Mouse (Mus musculus) spleen, embryonic (tissue): ENCODE results near the gene Zdhhc7.

Experiments used
- CTCF ChIA-PET: fragments of 350-600 bp; sonication (Branson Sonifier 250); formaldehyde crosslinking; loops from one replicate; lab custom pipeline; 2022; lab: Charles Lee

The Zdhhc7 gene

GRCm38 (mm10) chr8:120114315-120114841 lies 13.1 kb upstream of the Zdhhc7 start:
- CTCF ChIA-PET: interaction anchor here (0.5 kb wide), 1 partner anchor 760 kb away, joined by 4 read pairs; no protein-coding TSS in a partner anchor

GRCm38 (mm10) chr8:120113758-120114255 lies 12.5 kb upstream of the Zdhhc7 start, which contains the start of gene 6430548M08Rik:
Gene 6430548M08Rik, plus strand, starts transcription at chr8:120114152.
- CTCF ChIA-PET: no interaction called here

GRCm38 (mm10) chr8:120113306-120113705 lies 12.0 kb upstream of the Zdhhc7 start:
- CTCF ChIA-PET: no interaction called here

DNA sequence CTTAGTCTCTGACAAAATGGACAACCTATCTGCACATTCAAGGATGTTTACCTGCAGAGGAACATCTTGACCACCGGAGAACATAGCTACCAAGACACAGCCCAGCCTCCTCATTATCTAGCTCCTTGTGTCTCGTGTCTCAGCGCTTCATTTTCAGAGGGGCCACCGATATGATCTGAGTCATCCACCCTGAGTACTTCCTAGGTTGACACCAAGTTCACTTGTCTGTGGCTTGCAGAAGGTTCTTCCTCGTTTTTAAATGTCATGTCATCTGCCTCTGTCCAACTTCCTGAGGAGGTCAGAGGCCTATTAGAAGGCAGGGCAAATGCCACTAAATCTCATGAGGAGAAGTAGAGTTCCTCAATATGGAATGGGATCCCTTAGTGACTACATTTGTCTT lies 11.3 kb upstream of the Zdhhc7 start:
- CTCF ChIA-PET: no interaction called here

DNA sequence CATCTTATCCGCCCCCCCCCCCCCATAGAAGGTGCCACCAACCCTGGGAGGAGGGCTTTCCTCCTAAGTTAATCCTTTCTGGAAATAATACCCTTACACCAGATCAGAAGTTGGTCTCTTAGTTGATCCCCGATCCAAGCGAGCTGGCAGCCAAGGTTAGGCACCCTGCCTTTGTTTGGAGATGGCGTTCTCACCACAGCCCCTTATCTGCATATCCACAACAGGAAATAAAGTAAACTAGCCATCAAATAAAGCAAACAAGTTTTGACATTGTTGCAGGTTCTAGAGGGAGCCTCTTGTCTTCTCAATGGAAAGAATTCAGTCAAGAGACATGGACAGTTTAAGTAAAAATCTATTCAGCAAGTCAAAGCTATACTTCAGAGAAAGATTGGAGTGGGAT lies 10.1 kb upstream of the Zdhhc7 start:
- CTCF ChIA-PET: interaction anchor here (0.6 to 0.7 kb wide), 3 partner anchors 56 to 370 kb away, joined by 3 to 5 read pairs (median 3); no protein-coding TSS in a partner anchor

DNA sequence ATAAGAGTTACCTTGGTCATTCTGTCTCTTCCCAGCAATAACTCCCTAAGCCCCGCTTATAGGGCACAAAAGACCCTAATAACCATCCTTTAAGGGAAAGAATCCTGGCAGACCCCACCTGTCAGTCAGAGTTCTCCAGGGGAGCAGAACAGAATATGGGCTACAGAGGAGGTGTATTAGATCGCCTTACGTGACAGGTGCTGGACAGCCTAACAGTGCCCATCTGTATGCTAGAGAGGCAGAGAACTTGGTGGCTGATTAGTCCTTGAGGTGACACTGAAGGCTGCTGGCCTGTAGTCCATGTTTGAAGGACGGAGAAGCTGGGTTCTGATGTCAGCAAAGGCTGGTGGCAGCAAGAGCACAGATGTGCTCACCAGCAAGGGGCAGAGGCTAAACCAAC lies 9.7 kb upstream of the Zdhhc7 start:
- CTCF ChIA-PET: interaction anchor here (0.6 kb wide), 1 partner anchor 358 kb away, joined by 5 read pairs; no protein-coding TSS in a partner anchor

DNA sequence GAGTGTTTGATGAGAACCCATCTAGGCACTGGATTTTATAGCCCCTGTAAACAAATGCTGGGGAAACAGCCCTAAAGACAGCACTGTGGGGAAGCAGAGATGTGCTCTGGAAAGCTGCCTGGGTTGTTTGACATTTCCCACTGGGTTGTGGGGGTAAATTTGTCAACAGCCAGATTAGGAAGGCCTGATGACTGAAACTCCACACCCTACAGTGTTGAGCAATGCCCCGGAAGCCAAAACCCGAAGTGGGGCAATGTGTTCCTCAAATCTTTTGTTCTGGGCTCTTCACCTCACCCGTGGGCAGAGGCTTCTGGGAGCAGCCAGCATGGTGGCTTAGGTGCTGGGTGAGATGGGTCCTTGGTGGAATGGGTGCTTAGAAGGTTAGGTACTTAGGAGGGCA lies 7.9 kb upstream of the Zdhhc7 start:
- CTCF ChIA-PET: no interaction called here

DNA sequence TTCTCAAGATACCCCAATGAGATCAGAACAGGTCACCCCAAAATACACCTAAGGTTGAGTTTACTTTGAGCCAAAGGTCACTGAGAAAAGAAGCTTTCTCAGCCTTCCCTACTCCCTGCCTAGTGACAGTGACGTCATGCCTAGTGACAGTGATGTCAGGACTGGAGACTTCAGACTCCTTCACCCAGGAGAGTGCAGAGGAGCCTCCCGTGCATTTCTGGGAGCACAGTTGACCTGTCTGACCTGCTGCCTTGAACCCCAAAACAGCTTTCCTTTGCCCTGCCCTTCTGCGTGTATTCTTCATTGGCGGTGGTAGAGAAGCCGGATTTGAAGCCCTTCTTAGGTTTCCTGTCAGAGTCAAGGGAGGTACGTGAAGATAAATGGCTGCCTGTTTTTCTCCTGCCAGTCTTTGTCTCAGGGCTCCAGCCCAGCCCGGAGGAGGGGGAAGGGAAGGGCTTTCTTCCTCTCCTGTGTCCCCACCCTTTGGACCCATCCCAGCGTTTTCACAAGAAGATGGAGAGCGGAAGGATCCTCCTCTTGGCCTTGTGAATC lies 3.5 kb upstream of the Zdhhc7 start:
- CTCF ChIA-PET: no interaction called here

GRCm38 (mm10) chr8:120103916-120104315 lies 2.6 kb upstream of the Zdhhc7 start:
- CTCF ChIA-PET: no interaction called here

- CTCF ChIA-PET: no interaction called here
Measured at GRCm38 (mm10) chr8:120100388-120101067, 754 bp downstream of the Zdhhc7 start.

DNA sequence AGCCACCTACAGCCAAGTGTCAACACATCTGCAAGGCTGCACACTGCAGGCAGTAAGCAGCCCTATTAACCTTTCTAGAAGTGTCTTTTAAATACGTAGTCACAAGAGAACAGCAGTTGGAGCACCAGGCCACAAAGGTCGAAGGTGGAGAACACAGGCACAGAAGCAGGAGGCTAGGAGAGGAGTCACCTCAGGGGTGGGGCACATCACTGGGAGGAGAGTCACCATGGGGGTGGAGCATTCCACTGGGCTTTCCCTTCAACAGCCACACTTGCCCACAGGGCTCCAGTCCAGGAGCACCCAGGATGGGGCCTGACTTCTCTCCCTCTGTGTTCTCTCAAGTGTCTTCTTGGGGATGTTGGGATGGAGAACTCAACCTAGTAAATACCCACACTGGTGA lies 4.8 kb downstream of the Zdhhc7 start:
- CTCF ChIA-PET: no interaction called here

- CTCF ChIA-PET: no interaction called here
Measured at GRCm38 (mm10) chr8:120094801-120095200, 6.5 kb downstream of the Zdhhc7 start.

- CTCF ChIA-PET: no interaction called here
Measured at GRCm38 (mm10) chr8:120093103-120093502, 8.2 kb downstream of the Zdhhc7 start.

DNA sequence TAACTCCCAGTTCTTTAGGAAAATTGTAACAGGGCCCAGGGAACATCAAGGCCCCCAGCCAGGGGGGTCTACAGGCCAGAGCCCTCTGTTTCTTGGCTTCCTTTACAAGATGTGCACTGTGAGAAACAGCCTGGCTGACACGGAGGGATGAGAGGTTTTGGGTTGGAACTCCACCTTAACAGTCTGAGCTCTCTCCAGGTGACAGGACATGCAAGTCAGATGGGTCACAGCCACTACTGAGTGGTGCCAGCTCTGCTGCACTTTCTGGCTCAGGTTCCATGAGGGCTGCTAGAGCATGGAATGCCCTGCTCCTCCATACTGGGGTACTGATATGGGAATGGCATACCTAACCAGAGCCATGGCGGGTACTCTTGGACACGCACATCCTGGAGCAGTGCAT lies 10.2 kb downstream of the Zdhhc7 start:
- CTCF ChIA-PET: no interaction called here

- CTCF ChIA-PET: no interaction called here
Measured at GRCm38 (mm10) chr8:120089511-120089910, 11.8 kb downstream of the Zdhhc7 start.

DNA sequence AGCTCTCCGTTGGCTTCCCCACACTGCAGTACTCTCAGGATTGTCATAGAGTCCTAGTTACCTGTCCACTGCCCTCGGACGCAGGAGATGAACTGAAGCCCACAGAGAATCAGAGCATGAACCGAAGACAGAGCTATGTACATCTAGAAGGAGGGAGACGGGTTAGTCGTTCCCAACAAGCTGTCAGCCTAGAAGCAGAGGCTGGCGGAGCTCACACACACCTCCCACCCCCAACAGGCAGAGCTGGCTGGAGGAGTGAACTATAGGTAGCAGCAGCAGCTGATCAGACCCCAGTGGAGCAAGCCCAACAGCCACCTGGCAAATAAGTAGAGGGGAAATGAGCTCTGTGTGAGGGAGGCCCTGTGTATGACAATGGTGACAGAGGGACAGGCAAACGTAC lies 16.5 kb downstream of the Zdhhc7 start:
- CTCF ChIA-PET: no interaction called here

DNA sequence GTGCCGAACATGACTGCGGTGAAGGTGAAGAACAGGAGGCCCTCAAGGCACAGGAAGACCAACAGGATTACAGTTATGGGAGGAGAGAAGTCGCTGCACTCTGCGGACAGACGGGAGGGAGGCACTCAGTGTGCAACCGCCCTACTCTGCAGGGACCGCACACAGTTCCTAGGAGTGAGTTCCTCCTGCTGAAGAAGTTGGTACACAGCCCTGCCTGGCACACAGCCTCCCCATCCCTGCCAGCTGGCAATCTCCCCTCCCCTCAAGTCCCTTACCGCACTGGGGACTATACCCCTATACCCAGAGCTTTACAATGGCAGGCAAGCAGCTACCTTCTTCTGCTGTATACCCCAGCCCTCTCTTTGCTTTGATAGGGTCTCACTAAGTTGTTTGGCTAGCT lies 18.0 kb downstream of the Zdhhc7 start:
- CTCF ChIA-PET: no interaction called here

GRCm38 (mm10) chr8:120079361-120079760 lies 21.9 kb downstream of the Zdhhc7 start:
- CTCF ChIA-PET: interaction anchor here (0.6 kb wide), 2 partner anchors 20 to 651 kb away, joined by 3 to 4 read pairs; no protein-coding TSS in a partner anchor

GRCm38 (mm10) chr8:120078080-120078479 lies 23.2 kb downstream of the Zdhhc7 start:
- CTCF ChIA-PET: interaction anchor here (0.6 to 0.7 kb wide), 4 partner anchors 94 to 1152 kb away, joined by 3 to 19 read pairs (median 6); no protein-coding TSS in a partner anchor

- CTCF ChIA-PET: no interaction called here
Measured at GRCm38 (mm10) chr8:120075347-120075746, 25.9 kb downstream of the Zdhhc7 start.

- CTCF ChIA-PET: no interaction called here
Measured at GRCm38 (mm10) chr8:120074516-120074915, 26.8 kb downstream of the Zdhhc7 start.

DNA sequence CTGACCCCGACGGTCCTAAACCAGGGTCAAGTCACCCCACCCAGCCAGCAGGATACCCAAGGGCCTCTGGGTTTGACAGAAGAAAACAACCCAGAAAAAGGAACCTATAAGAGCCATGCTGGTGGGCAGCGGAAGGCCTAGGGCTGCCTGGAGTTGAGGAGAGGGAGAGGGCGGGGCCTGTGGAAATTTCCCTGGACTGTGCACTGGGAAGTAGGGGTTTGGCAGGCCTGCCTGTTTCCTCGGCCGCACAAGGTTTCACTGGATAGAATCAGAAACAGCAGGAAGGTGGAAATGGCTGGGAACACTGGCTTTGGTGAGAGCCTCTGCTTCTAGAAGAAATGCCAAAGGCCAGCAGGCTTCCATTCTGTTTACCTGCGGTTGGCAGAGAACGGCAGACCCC lies 28.5 kb downstream of the Zdhhc7 start:
- CTCF ChIA-PET: no interaction called here

- CTCF ChIA-PET: no interaction called here
Measured at GRCm38 (mm10) chr8:120072259-120072658, 29.0 kb downstream of the Zdhhc7 start.
